Mouse (Mus musculus): ENCODE results near the gene Hmcn2.

Hmcn2 gene

DNA sequence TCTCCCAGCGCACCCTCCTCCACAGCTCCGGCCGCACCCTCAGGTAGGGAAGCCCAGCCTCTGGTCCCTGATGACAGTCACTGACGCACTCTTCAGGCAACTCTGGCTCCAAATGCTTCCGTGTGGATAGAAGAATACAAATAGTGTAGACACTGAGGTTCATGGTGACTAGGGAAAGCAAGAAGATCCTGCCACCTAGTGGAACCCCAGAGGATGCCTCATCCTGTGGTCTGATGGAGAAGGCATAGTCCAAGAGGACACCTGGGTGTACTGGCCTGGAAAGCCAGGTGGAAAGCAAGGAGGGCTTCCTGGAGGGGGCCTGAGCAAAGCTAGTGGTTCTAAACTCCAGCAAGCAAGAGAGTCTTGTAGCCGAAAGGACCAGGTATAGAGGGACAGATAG lies 106.7 kb downstream of the Hmcn2 start:
- no peak for DNase-seq

DNA sequence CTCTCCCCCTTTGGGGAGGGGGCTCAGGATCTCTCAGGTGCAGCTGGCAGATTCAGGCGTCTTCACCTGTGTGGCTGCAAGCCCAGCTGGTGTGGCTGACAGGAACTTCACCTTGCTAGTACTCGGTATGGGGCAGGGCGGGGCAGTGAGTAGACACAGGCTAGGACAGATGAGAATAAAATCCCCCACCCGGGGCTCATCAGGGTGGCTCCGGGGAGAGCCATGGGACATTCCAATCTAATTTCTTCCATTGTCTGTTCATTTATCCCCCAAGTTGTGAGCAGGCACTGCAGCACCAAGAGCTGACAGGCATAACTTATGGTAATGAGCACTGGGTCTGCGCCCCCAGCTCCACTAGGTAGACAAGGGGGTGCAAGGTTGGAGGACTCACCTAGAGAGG lies 108.4 kb downstream of the Hmcn2 start:
- no peak for DNase-seq

DNA sequence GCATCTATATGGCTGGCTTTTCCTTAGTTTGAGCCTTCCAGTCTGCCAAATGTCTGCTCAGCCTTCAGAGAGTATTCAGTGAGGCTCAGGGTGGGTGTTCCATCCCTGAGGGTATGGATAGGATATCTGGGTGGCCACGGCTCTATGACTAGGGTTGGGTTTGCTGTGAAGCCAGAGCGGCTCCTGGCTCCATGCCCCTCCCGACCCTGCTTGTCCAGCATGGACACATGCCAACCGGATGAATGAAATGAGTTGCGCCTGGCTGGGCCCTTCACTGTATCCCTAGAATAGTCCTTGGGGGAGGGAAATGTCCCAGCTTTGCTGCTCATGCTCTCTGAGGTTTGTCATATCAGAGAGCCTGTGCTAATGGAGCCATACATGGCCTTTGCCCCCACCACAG lies 117.3 kb downstream of the Hmcn2 start:
- peak; percentile 26 for DNase-seq

- no peak for DNase-seq
Measured at GRCm38 (mm10) chr2:31434746-31435145, 120.5 kb downstream of the Hmcn2 start.

DNA sequence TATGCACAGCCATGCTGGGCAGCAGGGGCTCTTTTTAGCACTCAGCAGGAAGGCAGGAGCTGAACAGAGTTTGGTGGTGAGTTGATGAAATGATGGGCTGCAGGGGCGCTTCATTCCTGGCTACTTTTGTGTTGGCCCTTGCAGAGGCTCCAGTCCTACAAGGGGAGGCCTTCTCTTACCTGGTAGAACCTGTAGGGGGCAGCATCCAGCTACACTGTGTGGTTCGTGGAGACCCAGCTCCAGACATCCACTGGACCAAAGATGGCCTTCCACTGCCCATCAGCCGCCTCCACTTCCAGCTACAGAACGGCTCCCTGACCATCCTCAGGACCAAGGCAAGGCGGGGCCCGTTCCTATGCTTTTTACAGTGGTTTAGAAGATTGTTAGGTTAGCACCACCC lies 121.4 kb downstream of the Hmcn2 start:
- no peak for DNase-seq

DNA sequence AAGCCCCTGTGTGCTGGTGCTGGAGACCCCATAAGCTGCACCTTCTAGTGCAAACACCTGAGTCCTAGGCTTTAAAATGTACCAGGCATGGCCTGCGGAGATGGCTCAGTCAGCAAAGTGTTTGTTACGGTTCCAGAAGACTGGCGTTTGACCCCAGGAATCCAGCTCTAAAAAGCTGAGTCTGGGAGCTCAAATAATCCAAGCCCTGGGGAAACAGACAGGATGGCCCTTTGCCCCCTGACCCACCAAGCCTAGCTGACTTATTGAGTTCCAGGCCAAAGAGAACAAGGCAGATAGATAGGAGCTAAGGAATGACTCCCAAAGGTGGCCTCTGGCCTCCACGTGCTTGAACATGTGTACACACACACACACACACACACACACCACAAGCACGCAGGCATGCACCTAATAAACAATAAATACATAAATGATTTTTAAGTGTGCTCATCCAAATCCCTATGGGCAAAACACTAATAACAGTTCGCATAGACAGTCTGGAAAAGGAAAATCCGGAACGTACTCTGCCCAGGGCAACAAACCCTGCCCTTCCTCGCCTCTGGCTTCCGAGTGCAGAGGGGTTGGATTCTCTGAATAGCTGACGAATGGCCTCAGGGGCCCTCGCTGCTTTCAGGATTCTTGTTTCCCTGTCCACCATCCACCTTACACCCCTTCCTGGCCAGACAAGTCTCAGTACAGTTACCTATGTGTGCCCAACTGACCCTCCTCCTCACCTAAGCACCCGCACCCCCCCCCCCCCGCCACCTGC lies 123.4 kb downstream of the Hmcn2 start:
- DNase-seq = no peak

- no peak for DNase-seq
Measured at GRCm38 (mm10) chr2:31439576-31439975, 125.4 kb downstream of the Hmcn2 start.

DNA sequence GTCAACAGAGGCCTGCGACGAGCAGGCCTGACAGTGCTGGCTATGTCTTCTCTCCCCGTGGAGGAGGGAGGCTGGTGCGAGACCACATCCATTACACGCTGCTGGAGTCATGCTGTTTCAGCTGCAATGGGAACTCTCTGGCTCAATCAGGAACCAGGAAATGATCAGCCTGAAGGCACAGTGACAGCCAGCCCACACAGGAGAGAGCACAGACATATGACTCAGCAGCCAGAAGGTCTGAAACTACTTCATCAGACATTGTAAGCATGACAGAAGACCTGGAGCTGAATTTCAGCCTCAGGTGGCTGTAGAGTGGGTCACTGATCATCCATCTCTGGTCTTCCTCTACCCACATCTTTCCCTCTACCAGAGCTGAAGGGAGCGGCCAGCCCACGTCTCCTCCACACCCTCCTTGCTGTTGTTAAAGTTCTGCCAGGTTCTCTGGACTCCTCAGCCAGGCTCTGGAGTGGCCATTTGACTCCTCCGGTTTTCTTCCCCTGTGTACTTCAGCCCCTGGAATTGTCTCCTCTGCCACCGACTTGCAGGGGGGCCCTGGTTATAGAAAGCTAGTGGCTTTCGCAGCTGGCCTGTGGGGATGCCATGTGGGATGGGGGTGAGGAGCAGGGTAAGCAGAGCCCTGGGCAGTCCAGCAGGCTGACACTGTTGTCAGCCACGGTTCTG lies 128.4 kb downstream of the Hmcn2 start:
- no peak for DNase-seq

DNA sequence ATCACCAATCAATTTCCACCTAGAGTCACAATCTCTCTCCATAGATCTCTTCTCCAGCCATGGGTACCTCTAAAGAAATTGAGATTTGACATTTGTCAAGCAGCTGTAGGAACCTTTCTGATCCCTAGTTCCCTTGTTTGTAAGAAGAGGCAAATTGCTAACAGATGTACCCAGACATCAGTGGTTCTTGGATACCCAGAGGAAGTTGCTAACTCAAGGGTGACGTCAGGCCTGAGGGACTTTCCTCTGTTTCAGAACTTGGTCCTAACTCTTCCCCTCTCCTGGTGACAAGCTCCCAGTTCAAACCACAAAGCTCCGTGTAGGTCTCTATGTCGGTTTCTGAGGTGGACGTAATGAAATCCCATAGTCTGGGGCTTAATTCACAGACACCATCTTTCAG lies 131.8 kb downstream of the Hmcn2 start:
- DNase-seq = no peak

GRCm38 (mm10) chr2:31446456-31446855 lies 132.2 kb downstream of the Hmcn2 start:
- DNase-seq = no peak

- DNase-seq = no peak
Measured at GRCm38 (mm10) chr2:31447536-31447935, 133.3 kb downstream of the Hmcn2 start.

- no peak for DNase-seq
Measured at GRCm38 (mm10) chr2:31448756-31449440, 134.7 kb downstream of the Hmcn2 start.

- DNase-seq = peak; percentile 60
Measured at GRCm38 (mm10) chr2:31449441-31449815, 135.2 kb downstream of the Hmcn2 start.

- DNase-seq = no peak
Measured at GRCm38 (mm10) chr2:31449902-31450301, 135.7 kb downstream of the Hmcn2 start.

- no peak for DNase-seq
Measured at GRCm38 (mm10) chr2:31450661-31451060, 136.4 kb downstream of the Hmcn2 start.

- no peak for DNase-seq
Measured at GRCm38 (mm10) chr2:31451530-31451929, 137.3 kb downstream of the Hmcn2 start.

GRCm38 (mm10) chr2:31453011-31453410 lies 138.8 kb downstream of the Hmcn2 start:
- DNase-seq = no peak

DNA sequence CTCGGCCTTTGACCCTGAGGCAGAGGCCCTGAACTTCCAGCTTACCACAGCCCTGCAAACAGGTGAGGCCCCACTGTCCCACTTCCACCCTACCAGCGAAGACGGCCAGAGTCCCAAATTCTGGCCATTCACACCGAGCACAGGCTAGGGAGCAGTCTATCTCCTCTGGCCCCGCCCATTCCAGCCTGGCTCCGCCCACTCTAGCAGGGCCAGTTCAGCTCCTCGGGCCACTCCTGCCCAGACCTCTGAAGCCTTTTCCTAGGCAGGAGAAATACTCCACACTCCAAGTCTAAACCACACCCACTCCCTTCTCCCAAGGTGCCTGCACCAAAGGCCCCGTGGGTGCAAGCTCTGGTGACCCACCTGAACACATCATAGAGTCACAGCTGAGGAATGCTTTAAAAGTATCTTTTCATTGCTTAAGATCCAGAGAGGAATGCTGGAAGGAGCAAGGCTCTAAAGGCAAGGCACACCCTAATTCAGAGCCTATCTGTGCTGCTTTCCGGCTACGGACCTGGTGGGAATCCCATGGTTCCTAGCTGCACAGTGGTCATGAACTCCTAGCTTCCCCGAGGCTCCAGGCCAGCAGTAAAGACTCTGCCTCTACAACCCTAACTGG lies 139.5 kb downstream of the Hmcn2 start:
- no peak for DNase-seq

GRCm38 (mm10) chr2:31454280-31454679 lies 140.1 kb downstream of the Hmcn2 start:
- DNase-seq = peak; percentile 62

GRCm38 (mm10) chr2:31455418-31455817 lies 141.2 kb downstream of the Hmcn2 start:
- DNase-seq = no peak

DNA sequence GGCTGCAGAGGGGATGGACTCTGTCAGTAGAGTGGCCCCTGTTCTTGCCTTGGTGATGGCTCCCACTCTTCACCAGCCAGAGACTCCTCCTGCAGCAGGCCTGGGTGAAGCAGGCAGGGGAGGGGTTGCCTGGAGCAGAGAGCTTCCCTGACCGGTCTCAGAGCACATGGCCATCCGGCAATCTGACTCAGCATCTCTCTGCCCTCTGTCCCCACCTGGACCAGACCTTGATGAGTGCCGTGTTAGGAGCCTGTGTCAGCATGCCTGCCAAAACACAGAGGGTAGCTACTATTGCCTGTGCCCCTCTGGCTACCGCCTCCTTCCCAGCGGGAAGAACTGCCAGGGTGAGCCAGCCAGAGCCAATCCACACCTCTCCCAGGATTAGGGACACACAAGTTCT lies 144.2 kb downstream of the Hmcn2 start:
- DNase-seq = no peak

DNA sequence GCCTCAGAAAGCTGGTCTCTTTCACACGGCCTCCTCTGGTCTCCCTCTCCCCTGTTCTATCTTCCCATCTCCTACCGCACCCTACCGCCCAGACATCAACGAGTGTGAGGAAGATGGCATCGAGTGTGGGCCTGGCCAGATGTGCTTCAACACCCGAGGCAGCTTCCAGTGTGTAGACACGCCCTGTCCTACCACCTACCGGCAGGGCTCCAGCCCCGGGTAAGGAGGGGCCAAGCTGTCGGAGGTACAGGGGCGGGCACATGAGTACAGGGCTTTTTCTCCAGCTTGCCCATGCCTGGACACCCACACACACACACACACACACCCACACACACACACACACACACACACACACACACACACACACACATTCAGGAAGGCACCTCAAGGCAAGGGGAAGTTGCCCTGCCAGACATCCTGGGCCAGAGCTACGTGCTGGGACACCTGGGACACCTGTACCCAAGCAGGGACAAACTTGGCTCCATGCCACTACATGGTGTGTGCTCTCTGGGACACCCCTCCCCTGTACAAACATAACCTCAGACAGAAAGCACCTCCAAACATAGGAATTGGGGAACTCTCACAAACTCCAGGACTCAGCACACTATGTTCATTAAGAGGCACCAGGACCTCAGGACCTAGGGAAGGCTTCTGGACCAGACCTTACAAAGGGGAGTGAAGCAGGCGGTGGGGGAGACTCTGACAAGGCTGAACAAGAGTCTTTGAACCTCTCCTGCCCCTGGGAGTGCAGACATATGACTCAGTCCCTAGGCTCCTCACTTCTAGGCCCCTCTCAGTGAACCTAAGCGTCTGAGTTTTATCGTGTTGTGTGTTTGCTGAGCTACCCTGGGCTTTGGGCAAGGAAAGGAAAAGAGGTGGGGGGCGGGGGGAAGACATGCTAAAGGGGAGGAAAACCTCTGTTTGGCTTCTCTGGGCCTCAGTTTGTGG lies 145.0 kb downstream of the Hmcn2 start:
- DNase-seq = no peak

All from right cerebral cortex, postnatal 4 days (tissue).